Mouse (Mus musculus): ENCODE results near the gene Amer2.

DNA sequence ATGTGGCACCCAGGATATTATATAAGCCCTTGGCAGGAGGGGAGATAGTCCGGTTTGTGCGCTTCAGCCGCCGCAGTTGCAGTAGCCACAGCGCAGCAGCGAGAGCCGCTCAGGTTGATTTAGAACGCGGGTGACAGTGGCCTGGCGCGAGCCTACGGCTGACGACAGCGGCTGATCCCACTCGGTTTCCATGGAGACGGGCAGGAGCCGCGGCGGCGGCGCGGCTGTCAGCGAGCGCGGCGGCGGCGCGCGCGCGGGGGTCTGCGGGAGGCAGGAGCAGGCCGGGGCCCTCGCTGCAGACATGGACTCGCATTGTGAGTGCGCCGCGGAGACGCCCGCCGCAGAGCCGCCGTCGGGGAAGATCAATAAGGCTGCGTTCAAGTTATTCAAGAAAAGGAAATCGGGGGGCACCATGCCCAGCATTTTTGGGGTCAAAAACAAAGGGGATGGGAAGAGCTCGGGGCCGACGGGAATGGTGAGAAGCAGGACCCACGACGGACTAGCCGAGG, 5.1 kb downstream of the Amer2 start:
- TF ChIP-seq CTCF (IDR thresholded peaks at IDR 0.05; ENCODE audit: low read depth, low read length), result no peak
- no peak for TF ChIP-seq POLR2A (IDR thresholded peaks at IDR 0.05; ENCODE audit: extremely low read depth, insufficient read depth, low read length)
